Mouse (Mus musculus) c-Kit-positive CD71-positive TER-119-negative erythroid progenitor cells, embryonic 14.5 days (primary cell): ENCODE measurements around the gene 5730596B20Rik.

Source experiments
- DNase-seq: peaks from one replicate; pipeline ENCODE4 v3.0.0-alpha.2; 2013; ENCODE audit warnings: low read depth

5730596B20Rik gene

GRCm38 (mm10) chr6:52176391-52176790 lies 907 bp upstream of the 5730596B20Rik start:
- DNase-seq: no peak

- DNase-seq: no peak
Measured at GRCm38 (mm10) chr6:52177806-52178205, 508 bp downstream of the 5730596B20Rik start.

- DNase-seq: no peak
Measured at GRCm38 (mm10) chr6:52178918-52179665, 1.8 kb downstream of the 5730596B20Rik start.

GRCm38 (mm10) chr6:52179690-52180089 lies 2.4 kb downstream of the 5730596B20Rik start:
- DNase-seq: no peak

GRCm38 (mm10) chr6:52180213-52180710 lies 3.0 kb downstream of the 5730596B20Rik start:
- no peak for DNase-seq

- DNase-seq: no peak
Measured at GRCm38 (mm10) chr6:52180726-52181125, 3.4 kb downstream of the 5730596B20Rik start.

GRCm38 (mm10) chr6:52182030-52182429 lies 4.7 kb downstream of the 5730596B20Rik start:
- no peak for DNase-seq

GRCm38 (mm10) chr6:52182793-52183192 lies 5.5 kb downstream of the 5730596B20Rik start:
- no peak for DNase-seq

GRCm38 (mm10) chr6:52183311-52184080 lies 6.2 kb downstream of the 5730596B20Rik start:
- no peak for DNase-seq

GRCm38 (mm10) chr6:52184668-52185067 lies 7.4 kb downstream of the 5730596B20Rik start:
- DNase-seq: no peak

GRCm38 (mm10) chr6:52185222-52185621 lies 7.9 kb downstream of the 5730596B20Rik start:
- DNase-seq: no peak

- no peak for DNase-seq
Measured at GRCm38 (mm10) chr6:52185834-52186233, 8.5 kb downstream of the 5730596B20Rik start.

GRCm38 (mm10) chr6:52186500-52186899 lies 9.2 kb downstream of the 5730596B20Rik start:
- DNase-seq: no peak

- DNase-seq: no peak
Measured at GRCm38 (mm10) chr6:52189172-52189591, 11.9 kb downstream of the 5730596B20Rik start.

GRCm38 (mm10) chr6:52189909-52190308 lies 12.6 kb downstream of the 5730596B20Rik start:
- no peak for DNase-seq

- no peak for DNase-seq
Measured at GRCm38 (mm10) chr6:52190410-52190809, 13.1 kb downstream of the 5730596B20Rik start.

- DNase-seq: no peak
Measured at GRCm38 (mm10) chr6:52190906-52191810, 13.9 kb downstream of the 5730596B20Rik start, which contains the start of gene Hoxa4. TSS of gene Hoxa4 (minus strand) at chr6:52191753.

GRCm38 (mm10) chr6:52191860-52192550 lies 14.7 kb downstream of the 5730596B20Rik start:
- DNase-seq: no peak

- DNase-seq: no peak
Measured at GRCm38 (mm10) chr6:52194690-52195089, 17.4 kb downstream of the 5730596B20Rik start.

- no peak for DNase-seq
Measured at GRCm38 (mm10) chr6:52196811-52197210, 19.5 kb downstream of the 5730596B20Rik start.

- DNase-seq: no peak
Measured at GRCm38 (mm10) chr6:52197271-52197670, 20.0 kb downstream of the 5730596B20Rik start.
